12 mouse cellular contexts compared by ENCODE assay signal in the genomic region with DNA sequence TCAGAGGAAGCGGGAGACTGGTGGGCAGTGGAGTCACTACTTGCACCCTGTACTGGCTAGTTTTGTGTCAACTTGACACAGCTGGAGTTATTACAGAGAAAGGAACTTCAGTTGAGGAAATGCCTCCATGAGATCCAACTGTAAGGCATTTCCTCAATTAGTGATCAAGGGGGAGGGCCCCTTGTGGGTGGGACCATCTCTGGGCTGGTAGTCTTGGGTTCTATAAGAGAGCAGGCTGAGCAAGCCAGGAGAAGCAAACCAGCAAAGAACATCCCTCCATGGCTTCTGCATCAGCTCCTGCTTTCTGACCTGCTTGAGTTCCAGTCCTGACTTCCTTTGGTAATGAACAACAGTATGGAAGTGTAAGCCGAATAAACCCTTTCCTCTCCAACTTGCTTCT. TPM values are rescaled to one million over a fixed set of nuclear protein-coding genes. Genes with fewer than 3 reads are reported as not detected.
"Had no signal": no experiment of that assay in that cellular context is flagged by ENCODE, and none has a peak within 500 bp of the region (broad histone marks: within the 10 kb centered on the region; RNA-seq: fewer than 3 reads in every experiment).

No protein-coding gene starts in this region.

RNA-seq across cellular contexts. Expression of gene Hist1h1t, which starts 7.2 kb away (rescaled TPM):
- polyA plus RNA-seq: liver, embryonic 16.5 days; lung, adult 2 months; midbrain, embryonic 10.5 days; midbrain, embryonic 12.5 days; midbrain, embryonic 14.5 days; midbrain, embryonic 16.5 days; neural tube, embryonic 11.5 days; neural tube, embryonic 13.5 days; neural tube, embryonic 15.5 days; small intestine, adult 2 months; stomach, postnatal 0 days; urinary bladder, adult 2 months had no signal
